Mouse (Mus musculus) embryonic facial prominence, embryonic 11.5 days (tissue): ENCODE results near the gene Mthfs. TPM values are rescaled to one million over a fixed set of nuclear protein-coding genes. Genes with fewer than 3 reads are reported as not detected.

Source experiments
- ATAC-seq: fragments of 200-750 bp; cut with Nextera tagmentation; replicated peaks from 2 replicates; pipeline ENCODE4 v1.8.0; 2017; ENCODE audit warnings: low read depth; ENCODE audit not compliant: insufficient number of reproducible peaks, low FRiP score, low TSS enrichment
- DNase-seq: peaks from one replicate; pipeline ENCODE4 v3.0.0-alpha.2; 2015; ENCODE audit warnings: low spot score
- H3K27ac ChIP-seq: fragments of 300-500 bp; sonication (generic); replicated peaks from 2 replicates; pipeline ENCODE4 v1.5.1; 2014; ENCODE audit warnings: mild to moderate bottlenecking, low read depth, low read length, control low read depth
- H3K27me3 ChIP-seq: fragments of 300-500 bp; sonication (generic); 2 replicates; pipeline ENCODE4 v1.6.1; 2014; ENCODE audit warnings: mild to moderate bottlenecking, low read length, moderate library complexity, mixed read lengths; ENCODE audit not compliant: control insufficient read depth, insufficient read depth
- H3K36me3 ChIP-seq: fragments of 300-500 bp; sonication (generic); replicated peaks from 2 replicates; pipeline ENCODE4 v1.6.1; 2014; ENCODE audit warnings: low read depth, mild to moderate bottlenecking, low read length, moderate library complexity, mixed read lengths; ENCODE audit not compliant: control insufficient read depth, insufficient read depth
- H3K4me1 ChIP-seq: fragments of 300-500 bp; sonication (generic); 2 replicates; pipeline ENCODE4 v1.6.1; 2014; ENCODE audit warnings: low read length, mixed read lengths; ENCODE audit not compliant: control insufficient read depth, insufficient read depth
- H3K4me2 ChIP-seq: fragments of 300-500 bp; sonication (generic); 2 replicates; pipeline ENCODE4 v1.6.1; 2014; ENCODE audit warnings: low read depth, mild to moderate bottlenecking, control low read depth, low read length, moderate library complexity
- H3K4me3 ChIP-seq: fragments of 300-500 bp; sonication (generic); 2 replicates; pipeline ENCODE4 v1.5.1; 2014; ENCODE audit warnings: low read depth, low read length, control low read depth
- H3K9ac ChIP-seq: fragments of 300-500 bp; sonication (generic); replicated peaks from 2 replicates; pipeline ENCODE4 v1.6.1; 2014; ENCODE audit warnings: mild to moderate bottlenecking, control low read depth, low read length
- H3K9me3 ChIP-seq: fragments of 300-500 bp; sonication (generic); replicated peaks from 2 replicates; pipeline ENCODE4 v1.6.1; 2016; ENCODE audit warnings: mild to moderate bottlenecking, low read length, inconsistent platforms, mixed read lengths; ENCODE audit not compliant: control insufficient read depth
- WGBS: fragments of 180-500 bp; shearing (Covaris S2); extraction: QIAGEN DNeasy Blood & Tissue Kit; methylation state at CpG from one replicate; pipeline ENCODE4 v1.1.7; 2014; 5-methylcytosine and 5-hydroxymethylcytosine counted together
- polyA plus RNA-seq: library from polyadenylated mRNA; unstranded; fragments of >200 nt; fragmentation: Nextera tagmentation; extraction: Ambion mirVana; gene quantifications from 2 replicates; pipeline ENCODE4 v1.2.1, GENCODE M21; 2014

The Mthfs gene
- polyA plus RNA-seq, 1 experiment from 2014 or later = 22.2 TPM

DNA sequence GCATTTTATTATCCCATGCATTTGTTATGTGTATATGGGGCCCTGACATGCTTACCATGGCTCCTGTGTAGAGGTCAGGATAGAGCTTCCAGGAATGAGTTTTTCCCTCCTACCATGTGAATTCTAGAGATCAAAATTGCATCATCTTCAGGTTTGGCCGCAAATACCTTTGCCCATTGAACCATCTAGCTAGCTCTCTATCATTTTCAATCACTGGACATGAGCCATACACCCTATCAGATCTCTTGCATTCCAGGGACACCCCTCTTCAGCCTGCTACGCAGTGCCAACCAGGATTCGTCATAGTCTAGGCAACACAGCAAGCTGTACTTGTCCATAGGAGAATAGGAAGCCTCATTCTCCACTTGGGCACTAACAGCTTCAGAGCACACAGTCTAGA is 53.5 kb downstream of the Mthfs start:
- no peak for DNase-seq

DNA sequence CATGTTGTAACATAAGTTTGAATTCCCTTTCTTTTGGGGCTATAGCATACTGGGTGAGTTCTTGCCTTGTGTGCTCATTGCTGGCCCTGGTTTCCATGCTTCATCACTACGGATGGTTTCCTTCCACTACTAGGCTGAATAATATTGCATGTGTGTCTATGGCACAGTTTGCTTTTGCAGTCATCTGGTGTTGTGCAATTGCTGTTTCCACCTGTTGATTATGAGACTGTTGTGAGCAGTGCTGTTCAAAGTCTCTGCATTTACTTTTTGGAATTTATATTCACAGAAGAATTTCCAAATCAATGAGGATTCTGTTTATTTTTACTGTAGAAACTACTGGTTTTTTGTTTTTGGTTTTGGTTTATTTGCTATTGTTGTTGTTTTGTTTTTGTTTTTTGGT is 54.1 kb downstream of the Mthfs start:
- no peaks in the 10 kb centered on the region for H3K27me3 ChIP-seq
- no peak overlapping the region for H3K27ac ChIP-seq
- H3K9ac ChIP-seq = no peak overlapping the region
- H3K4me3 ChIP-seq = no peak overlapping the region
- no peaks in the 10 kb centered on the region for H3K4me1 ChIP-seq
- no peaks in the 10 kb centered on the region for H3K36me3 ChIP-seq
- 83% methylated on average over 1 of the region's 1 CpGs for WGBS
- ATAC-seq (no peak), DNase-seq (no peak)
- no peak overlapping the region for H3K4me2 ChIP-seq
- H3K9me3 ChIP-seq = no peaks in the 10 kb centered on the region

More for the DNA sequence above, 53.5 kb downstream of the Mthfs start:
- Histone ChIP-seq H3K4me3 (no peak overlapping the region), H3K27me3 (no peaks in the 10 kb centered on the region), H3K4me1 (no peaks in the 10 kb centered on the region), H3K9me3 (no peaks in the 10 kb centered on the region), H3K36me3 (no peaks in the 10 kb centered on the region), H3K4me2 (no peak overlapping the region), H3K27ac (no peak overlapping the region), H3K9ac (no peak overlapping the region)
- ATAC-seq = no peak
- 90% methylated on average over 3 of the region's 3 CpGs for WGBS

GRCm38 (mm10) chr9:89267093-89267492 is 56.6 kb downstream of the Mthfs start:
- Histone ChIP-seq H3K4me2 (no peak overlapping the region), H3K27ac (no peak overlapping the region), H3K36me3 (no peaks in the 10 kb centered on the region), H3K4me3 (no peak overlapping the region), H3K9ac (no peak overlapping the region), H3K4me1 (no peaks in the 10 kb centered on the region), H3K9me3 (no peaks in the 10 kb centered on the region), H3K27me3 (no peaks in the 10 kb centered on the region)
- DNase-seq (no peak), ATAC-seq (no peak)
- WGBS = 71% methylated on average over 4 of the region's 4 CpGs

- no peaks in the 10 kb centered on the region for H3K4me1 ChIP-seq
- H3K4me2 ChIP-seq = no peak overlapping the region
- ATAC-seq (no peak), DNase-seq (no peak)
- H3K27me3 ChIP-seq = no peaks in the 10 kb centered on the region
- no peak overlapping the region for H3K9ac ChIP-seq
- H3K9me3 ChIP-seq = no peaks in the 10 kb centered on the region
- H3K36me3 ChIP-seq = no peaks in the 10 kb centered on the region
- H3K27ac ChIP-seq = no peak overlapping the region
- WGBS = 68% methylated on average over 5 of the region's 5 CpGs
- no peak overlapping the region for H3K4me3 ChIP-seq
Observed at GRCm38 (mm10) chr9:89267572-89267971, 57.1 kb downstream of the Mthfs start.

DNA sequence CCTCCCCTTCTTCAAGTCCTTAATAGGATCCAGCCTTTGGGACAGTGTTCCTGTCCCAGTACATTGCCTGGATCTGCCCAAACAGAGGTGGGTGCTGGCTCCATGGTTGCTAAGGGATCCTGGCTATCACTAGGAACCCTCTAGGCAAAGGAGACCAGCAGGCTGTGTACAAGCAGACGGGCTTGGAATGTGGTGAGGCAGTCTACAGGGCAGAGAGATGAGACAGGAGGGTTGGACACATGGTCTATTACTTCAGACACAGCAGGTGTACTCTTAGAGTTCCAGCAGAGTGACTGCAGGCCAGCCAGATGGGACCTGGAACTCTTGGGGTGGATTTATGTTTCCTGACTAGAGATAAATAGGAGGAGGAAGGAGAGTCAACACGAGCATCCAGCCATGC is 59.9 kb downstream of the Mthfs start:
- DNase-seq (no peak), ATAC-seq (no peak)
- Histone ChIP-seq H3K9me3 (no peaks in the 10 kb centered on the region), H3K27me3 (no peaks in the 10 kb centered on the region), H3K27ac (no peak overlapping the region), H3K4me2 (no peak overlapping the region), H3K4me3 (no peak overlapping the region), H3K9ac (no peak overlapping the region), H3K4me1 (no peaks in the 10 kb centered on the region), H3K36me3 (no peaks in the 10 kb centered on the region)
- 67% methylated on average over 2 of the region's 2 CpGs for WGBS

DNA sequence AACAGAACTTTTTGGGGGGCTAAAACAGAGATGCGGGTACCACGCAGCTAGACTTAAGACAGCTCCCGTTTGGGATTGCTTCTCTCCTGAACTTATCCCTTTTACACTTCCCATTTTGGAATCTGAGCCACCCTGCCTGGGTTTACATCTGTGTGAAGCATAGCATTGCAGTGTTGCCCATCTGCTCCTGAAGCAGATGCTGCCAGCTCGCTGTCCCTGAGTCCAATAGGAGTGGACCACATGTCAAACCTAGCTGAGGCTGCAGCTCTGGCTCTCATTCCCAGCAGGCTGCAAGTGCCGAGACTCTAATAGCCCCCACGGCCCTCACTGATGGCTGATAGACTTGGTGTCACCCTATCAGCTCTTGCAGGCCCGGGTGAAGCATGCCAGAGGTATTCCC is 63.3 kb downstream of the Mthfs start:
- Histone ChIP-seq H3K4me3 (no peak overlapping the region), H3K27ac (no peak overlapping the region), H3K9me3 (no peaks in the 10 kb centered on the region), H3K9ac (no peak overlapping the region), H3K36me3 (no peaks in the 10 kb centered on the region), H3K4me1 (no peaks in the 10 kb centered on the region), H3K4me2 (no peak overlapping the region), H3K27me3 (no peaks in the 10 kb centered on the region)
- WGBS = 81% methylated on average over 7 of the region's 7 CpGs
- ATAC-seq (no peak), DNase-seq (no peak)

- H3K4me3 ChIP-seq = no peak overlapping the region
- 89% methylated on average over 8 of the region's 8 CpGs for WGBS
- DNase-seq (no peak), ATAC-seq (no peak)
- H3K27me3 ChIP-seq = no peaks in the 10 kb centered on the region
- H3K36me3 ChIP-seq = no peaks in the 10 kb centered on the region
- H3K9ac ChIP-seq = no peak overlapping the region
- H3K27ac ChIP-seq = no peak overlapping the region
- H3K4me1 ChIP-seq = no peaks in the 10 kb centered on the region
- no peak overlapping the region for H3K4me2 ChIP-seq
- no peaks in the 10 kb centered on the region for H3K9me3 ChIP-seq
Observed at GRCm38 (mm10) chr9:89278207-89278606, 67.7 kb downstream of the Mthfs start.

GRCm38 (mm10) chr9:89282374-89283068 is 72.0 kb downstream of the Mthfs start:
- Histone ChIP-seq H3K36me3 (no peaks in the 10 kb centered on the region), H3K27ac (no peak overlapping the region), H3K9ac (no peak overlapping the region), H3K4me2 (no peak overlapping the region), H3K4me1 (no peaks in the 10 kb centered on the region), H3K9me3 (no peaks in the 10 kb centered on the region), H3K4me3 (no peak overlapping the region), H3K27me3 (no peaks in the 10 kb centered on the region)
- whole genome bisulfite sequencing = 81% methylated on average over 2 of the region's 2 CpGs
- no peak for DNase-seq
- ATAC-seq = no peak
